In genomic region chr9:48059549-48060165, GRCm38 (mm10) we compare ENCODE assay signal across 25 mouse cellular contexts.
DNase-seq lines count a peak whose midpoint lies in the region; ATAC-seq and TF ChIP-seq lines count a peak whose summit lies in the region.
"Had no signal": no experiment of that assay in that cellular context is flagged by ENCODE, and none has a peak within 500 bp of the region (broad histone marks: within the 10 kb centered on the region; RNA-seq: fewer than 3 reads in every experiment).

No protein-coding gene starts in this region.

- DNase-seq in heart, embryonic 10.5 days (ENCODE audit: low spot score), result peak; percentile 58
- DNase-seq in left cerebral cortex, postnatal 4 days, result peak; percentile 41
- DNase-seq in left cerebral cortex, adult 8-10 months (ENCODE audit: low spot score in 2 of 2), result no peak
- no peak for DNase-seq in testis, postnatal 14 days (ENCODE audit: low spot score)
- DNase-seq: adrenal gland, adult 2 months; adrenal gland, postnatal 14 days; cerebellum, adult 11-12 months; cerebellum, adult 8-10 months; cerebellum, postnatal 25 days; embryo, embryonic 11 days; gastrocnemius, postnatal 25 days; heart, adult 18-20 months had no signal

- no peak for TF ChIP-seq POLR2A in testis, adult 2 months (IDR thresholded peaks at IDR 0.05; ENCODE audit: control insufficient read depth, low read depth, low read length)

- H3K4me1 ChIP-seq in forebrain, embryonic 15.5 days, result 0 out of 2 replicates have a peak, but pooled peaks cover 9% of the 10 kb centered on the region
- H3K4me1 ChIP-seq in forebrain, embryonic 13.5 days, result peaks cover 10% of the 10 kb centered on the region; the same call in 1 of the 2 replicates
- H3K4me1 ChIP-seq in heart, embryonic 10.5 days, result peaks cover 15% of the 10 kb centered on the region
- H3K4me1 ChIP-seq in heart, embryonic 11.5 days (ENCODE audit: control insufficient read depth, insufficient read depth, low read length), result no peaks in the 10 kb centered on the region
- H3K4me1 ChIP-seq in testis, adult 2 months (ENCODE audit: control insufficient read depth, insufficient read depth, low read length), result no peaks in the 10 kb centered on the region; the same call in 1 of the 2 replicates

- 88% methylated on average over 10 of the region's 10 CpGs for WGBS in forebrain, embryonic 15.5 days
- 93% methylated on average over 10 of the region's 10 CpGs for WGBS in forebrain, embryonic 13.5 days
- 79% methylated on average over 10 of the region's 10 CpGs for WGBS in heart, embryonic 10.5 days
- 76% methylated on average over 10 of the region's 10 CpGs for WGBS in heart, embryonic 11.5 days (ENCODE audit: insufficient replicate concordance)

- no peaks in the 10 kb centered on the region for H3K27me3 ChIP-seq in forebrain, embryonic 15.5 days
- no peaks in the 10 kb centered on the region for H3K27me3 ChIP-seq in forebrain, embryonic 13.5 days
- H3K27me3 ChIP-seq in heart, embryonic 10.5 days (ENCODE audit: insufficient read depth, poor library complexity, severe bottlenecking), result no peaks in the 10 kb centered on the region
- no peaks in the 10 kb centered on the region for H3K27me3 ChIP-seq in heart, embryonic 11.5 days (ENCODE audit: control insufficient read depth, insufficient read depth, low read length)
- H3K27me3 ChIP-seq in testis, adult 2 months (ENCODE audit: control insufficient read depth, insufficient read depth, low read length), result no peaks in the 10 kb centered on the region
- H3K27me3 ChIP-seq: embryonic facial prominence, embryonic 13.5 days; hindbrain, embryonic 12.5 days had no signal

- 0 out of 2 replicates have a peak overlapping the region, but pooled peaks have one; percentile 54 for H3K27ac ChIP-seq in forebrain, embryonic 15.5 days (replicated peaks)
- no peak overlapping the region for H3K27ac ChIP-seq in forebrain, embryonic 13.5 days
- no peak overlapping the region for H3K27ac ChIP-seq in heart, embryonic 10.5 days
- no peak overlapping the region for H3K27ac ChIP-seq in heart, embryonic 11.5 days (ENCODE audit: low read depth, low read length)
- H3K27ac ChIP-seq in testis, adult 2 months (ENCODE audit: control insufficient read depth, insufficient read depth, low read depth, low read length), result no peak overlapping the region
- H3K27ac ChIP-seq: embryonic facial prominence, embryonic 10.5 days; embryonic facial prominence, embryonic 13.5 days; forebrain, embryonic 12.5 days; hindbrain, embryonic 12.5 days had no signal

- no peak for ATAC-seq in forebrain, embryonic 15.5 days (replicated peaks)
- no peak for ATAC-seq in forebrain, embryonic 13.5 days
- no peak for ATAC-seq in heart, embryonic 11.5 days (replicated peaks; ENCODE audit: insufficient number of reproducible peaks, low FRiP score, low TSS enrichment)
- ATAC-seq: CD4-positive, CD25-positive, alpha-beta regulatory T cell, adult 4 months; hindbrain, embryonic 16.5 days; inflammation-experienced regulatory T-cells, adult 6 months; intestine, embryonic 16.5 days had no signal

- H3K4me2 ChIP-seq in forebrain, embryonic 15.5 days (replicated peaks), result no peak overlapping the region
- H3K4me2 ChIP-seq in forebrain, embryonic 13.5 days, result no peak overlapping the region
- H3K4me2 ChIP-seq in heart, embryonic 11.5 days, result no peak overlapping the region
- H3K4me2 ChIP-seq: embryonic facial prominence, embryonic 13.5 days; forebrain, embryonic 12.5 days; hindbrain, embryonic 12.5 days had no signal

- no peak overlapping the region for H3K9ac ChIP-seq in forebrain, embryonic 15.5 days (replicated peaks)
- no peak overlapping the region for H3K9ac ChIP-seq in forebrain, embryonic 13.5 days
- no peak overlapping the region for H3K9ac ChIP-seq in heart, embryonic 11.5 days (ENCODE audit: low read depth, low read length)
- H3K9ac ChIP-seq: embryonic facial prominence, embryonic 13.5 days; forebrain, embryonic 12.5 days; hindbrain, embryonic 12.5 days had no signal

- no peaks in the 10 kb centered on the region for H3K36me3 ChIP-seq in forebrain, embryonic 15.5 days
- no peaks in the 10 kb centered on the region for H3K36me3 ChIP-seq in forebrain, embryonic 13.5 days (ENCODE audit: poor library complexity, severe bottlenecking)
- no peaks in the 10 kb centered on the region for H3K36me3 ChIP-seq in heart, embryonic 10.5 days
- no peaks in the 10 kb centered on the region for H3K36me3 ChIP-seq in heart, embryonic 11.5 days (ENCODE audit: control insufficient read depth, insufficient read depth, low read length)
- no peaks in the 10 kb centered on the region for H3K36me3 ChIP-seq in testis, adult 2 months (ENCODE audit: control insufficient read depth, insufficient read depth, low read length)
- H3K36me3 ChIP-seq: embryonic facial prominence, embryonic 10.5 days; embryonic facial prominence, embryonic 13.5 days; forebrain, embryonic 12.5 days; hindbrain, embryonic 12.5 days had no signal

- no peak overlapping the region for H3K4me3 ChIP-seq in forebrain, embryonic 15.5 days
- H3K4me3 ChIP-seq in forebrain, embryonic 13.5 days, result no peak overlapping the region
- no peak overlapping the region for H3K4me3 ChIP-seq in heart, embryonic 10.5 days
- no peak overlapping the region for H3K4me3 ChIP-seq in heart, embryonic 11.5 days (ENCODE audit: low read depth, low read length)
- peak overlapping the region; percentile 57 for H3K4me3 ChIP-seq in testis, adult 2 months (ENCODE audit: control insufficient read depth, low read depth, low read length)
- H3K4me3 ChIP-seq: embryonic facial prominence, embryonic 10.5 days; embryonic facial prominence, embryonic 13.5 days; erythroblast, embryonic 14.5 days; forebrain, embryonic 12.5 days; hindbrain, embryonic 12.5 days had no signal

- no peak for TF ChIP-seq CTCF in testis, adult 2 months (IDR thresholded peaks at IDR 0.05; ENCODE audit: control insufficient read depth, insufficient read depth, insufficient replicate concordance, low read depth, low read length)

- no peaks in the 10 kb centered on the region for H3K9me3 ChIP-seq in forebrain, embryonic 15.5 days
- no peaks in the 10 kb centered on the region for H3K9me3 ChIP-seq in forebrain, embryonic 13.5 days (replicated peaks)
- H3K9me3 ChIP-seq in heart, embryonic 10.5 days, result no peaks in the 10 kb centered on the region
- H3K9me3 ChIP-seq in heart, embryonic 11.5 days (replicated peaks; ENCODE audit: control insufficient read depth, low read length), result no peaks in the 10 kb centered on the region
- H3K9me3 ChIP-seq: embryonic facial prominence, embryonic 10.5 days; embryonic facial prominence, embryonic 13.5 days; forebrain, embryonic 12.5 days; hindbrain, embryonic 12.5 days had no signal

- intact Hi-C loops in left cerebral cortex, postnatal 4 days (cut with DNase I), result no loop called here

Comparison
In these comparisons a context has a peak if more than half of its experiments do, and no peak if none do; other contexts are left out.
1. DNase-seq: peak in heart, embryonic 10.5 days (single experiment) and left cerebral cortex, postnatal 4 days (single experiment); none in left cerebral cortex, adult 8-10 months (0 of 2) and testis, postnatal 14 days (single experiment).